Mouse (Mus musculus): Measurements from ENCODE around the gene Cmtm3. TPM values are rescaled to one million over a fixed set of nuclear protein-coding genes. Genes with fewer than 3 reads are reported as not detected.

The Cmtm3 gene
- polyA plus RNA-seq, 1 experiment from 2014 or later: 23.4 TPM

GRCm38 (mm10) chr8:104353186-104353585 lies 14.0 kb downstream of the Cmtm3 start:
- Histone ChIP-seq H3K4me3 (ENCODE audit: low read depth, low read length) (no peak overlapping the region), H3K4me1 (ENCODE audit: control insufficient read depth, insufficient read depth, low read length) (no peaks in the 10 kb centered on the region), H3K9me3 (ENCODE audit: control insufficient read depth, low read length) (no peaks in the 10 kb centered on the region), H3K27me3 (ENCODE audit: control insufficient read depth, insufficient read depth, low read length) (no peaks in the 10 kb centered on the region), H3K4me2 (ENCODE audit: low read depth, low read length) (no peak overlapping the region), H3K9ac (replicated peaks; ENCODE audit: low read depth, low read length) (no peak overlapping the region), H3K27ac (ENCODE audit: low read depth, low read length) (no peak overlapping the region), H3K36me3 (ENCODE audit: control insufficient read depth, insufficient read depth, low read length) (no peaks in the 10 kb centered on the region; the same call in none of the 2 replicates)
- WGBS: 67% methylated on average over 5 of the region's 5 CpGs
- ATAC-seq (ENCODE audit: low read depth): peak; percentile 63; the same call in 1 of the 2 replicates

DNA sequence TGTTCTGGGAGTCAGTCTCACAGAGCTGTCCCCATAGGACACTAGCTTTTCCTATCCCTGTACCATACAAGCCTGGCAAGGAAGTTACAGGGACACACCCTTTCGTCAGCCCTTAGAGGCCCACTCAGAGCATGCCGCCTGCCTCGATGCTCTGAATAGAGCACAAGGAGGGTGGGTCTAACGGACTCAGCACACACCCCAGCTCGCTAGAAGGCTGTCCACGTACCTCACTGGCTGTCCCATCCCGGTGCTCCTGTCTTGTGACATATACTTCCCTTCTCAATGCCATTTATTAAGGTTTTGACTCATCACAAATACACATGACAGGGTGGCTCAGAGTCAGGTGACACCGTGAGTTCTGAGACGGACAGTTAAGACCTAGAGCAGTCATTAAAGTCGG lies 15.3 kb downstream of the Cmtm3 start:
- Histone ChIP-seq H3K9me3 (ENCODE audit: control insufficient read depth, low read length) (no peaks in the 10 kb centered on the region), H3K27ac (ENCODE audit: low read depth, low read length) (no peak overlapping the region), H3K4me1 (ENCODE audit: control insufficient read depth, insufficient read depth, low read length) (no peaks in the 10 kb centered on the region), H3K9ac (replicated peaks; ENCODE audit: low read depth, low read length) (no peak overlapping the region), H3K4me2 (ENCODE audit: low read depth, low read length) (no peak overlapping the region), H3K36me3 (ENCODE audit: control insufficient read depth, insufficient read depth, low read length) (no peaks in the 10 kb centered on the region; the same call in none of the 2 replicates), H3K27me3 (ENCODE audit: control insufficient read depth, insufficient read depth, low read length) (no peaks in the 10 kb centered on the region), H3K4me3 (ENCODE audit: low read depth, low read length) (no peak overlapping the region)
- 92% methylated on average over 10 of the region's 10 CpGs for WGBS
- ATAC-seq (ENCODE audit: low read depth): no peak

- no peak for ATAC-seq (ENCODE audit: low read depth)
- H3K27ac ChIP-seq (ENCODE audit: low read depth, low read length): no peak overlapping the region
- WGBS: 86% methylated on average over 3 of the region's 3 CpGs
Observed at GRCm38 (mm10) chr8:104358637-104359036, 19.4 kb downstream of the Cmtm3 start.

DNA sequence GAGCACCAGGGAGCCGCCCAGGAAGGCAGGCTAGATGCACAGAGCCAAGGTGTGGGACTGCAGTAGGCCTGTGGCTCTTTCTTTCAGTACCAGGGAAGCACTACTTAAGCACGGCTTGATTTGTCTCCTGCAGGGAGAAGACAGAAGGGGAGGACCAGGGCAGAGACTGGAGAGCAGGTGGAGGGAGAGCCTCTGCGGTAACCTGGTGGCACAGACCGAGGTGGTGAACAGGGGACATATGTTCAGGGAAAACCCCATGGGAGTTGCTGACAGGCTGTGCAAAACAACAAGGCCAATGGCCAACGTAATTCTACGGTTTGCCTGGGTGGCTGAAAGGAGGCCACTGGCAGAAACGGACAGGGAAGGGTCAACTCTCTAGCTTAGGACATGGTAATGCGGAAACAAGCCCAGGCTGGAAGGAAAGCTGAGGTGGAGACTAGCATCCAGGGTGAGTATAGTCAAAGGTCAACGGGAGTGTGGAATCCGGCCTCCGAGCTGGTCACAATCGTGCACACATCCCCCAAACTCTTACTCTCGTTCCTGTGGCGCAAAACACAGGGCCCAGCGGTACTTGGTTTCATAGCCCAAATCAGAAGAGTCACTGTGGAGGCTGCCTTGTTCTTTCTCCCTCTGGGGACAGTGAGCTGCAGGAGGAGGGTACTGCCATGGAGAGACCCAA lies 20.7 kb downstream of the Cmtm3 start:
- no peak for ATAC-seq (ENCODE audit: low read depth)
- no peak overlapping the region for H3K4me2 ChIP-seq (ENCODE audit: low read depth, low read length)
- no peaks in the 10 kb centered on the region for H3K9me3 ChIP-seq (ENCODE audit: control insufficient read depth, low read length)
- H3K9ac ChIP-seq (replicated peaks; ENCODE audit: low read depth, low read length): no peak overlapping the region
- no peak overlapping the region for H3K4me3 ChIP-seq (ENCODE audit: low read depth, low read length)
- no peaks in the 10 kb centered on the region; the same call in none of the 2 replicates for H3K36me3 ChIP-seq (ENCODE audit: control insufficient read depth, insufficient read depth, low read length)
- WGBS: 75% methylated on average over 15 of the region's 15 CpGs
- no peaks in the 10 kb centered on the region for H3K4me1 ChIP-seq (ENCODE audit: control insufficient read depth, insufficient read depth, low read length)
- no peak overlapping the region for H3K27ac ChIP-seq (ENCODE audit: low read depth, low read length)
- H3K27me3 ChIP-seq (ENCODE audit: control insufficient read depth, insufficient read depth, low read length): no peaks in the 10 kb centered on the region

More at GRCm38 (mm10) chr8:104358637-104359036, 19.4 kb downstream of the Cmtm3 start:
- no peak overlapping the region for H3K9ac ChIP-seq (replicated peaks; ENCODE audit: low read depth, low read length)
- no peak overlapping the region for H3K4me2 ChIP-seq (ENCODE audit: low read depth, low read length)
- no peaks in the 10 kb centered on the region; the same call in none of the 2 replicates for H3K36me3 ChIP-seq (ENCODE audit: control insufficient read depth, insufficient read depth, low read length)
- no peaks in the 10 kb centered on the region for H3K9me3 ChIP-seq (ENCODE audit: control insufficient read depth, low read length)
- H3K27me3 ChIP-seq (ENCODE audit: control insufficient read depth, insufficient read depth, low read length): no peaks in the 10 kb centered on the region
- no peaks in the 10 kb centered on the region for H3K4me1 ChIP-seq (ENCODE audit: control insufficient read depth, insufficient read depth, low read length)
- no peak overlapping the region for H3K4me3 ChIP-seq (ENCODE audit: low read depth, low read length)

DNA sequence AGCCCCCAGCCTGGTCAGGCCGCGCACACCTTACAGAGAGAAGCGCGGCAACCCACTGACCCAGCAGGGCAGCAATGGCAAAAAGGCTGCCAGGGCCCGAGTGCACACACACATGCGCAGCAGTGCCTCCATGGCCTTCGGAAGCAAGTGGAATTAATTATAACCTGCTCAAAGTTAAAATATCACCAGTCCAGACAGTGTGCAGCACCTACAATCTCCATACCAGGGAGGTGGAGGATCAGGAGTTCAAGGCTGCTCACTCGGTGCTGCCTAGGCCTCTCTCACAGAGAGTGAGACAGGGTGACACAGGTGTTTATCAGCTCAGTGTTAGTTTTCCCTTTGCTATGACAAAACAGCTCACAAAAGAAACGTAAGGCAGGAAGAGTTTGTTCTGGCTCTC lies 26.5 kb downstream of the Cmtm3 start:
- WGBS: 90% methylated on average over 9 of the region's 9 CpGs
- Histone ChIP-seq H3K4me3 (ENCODE audit: low read depth, low read length) (no peak overlapping the region), H3K4me2 (ENCODE audit: low read depth, low read length) (no peak overlapping the region), H3K9me3 (ENCODE audit: control insufficient read depth, low read length) (no peaks in the 10 kb centered on the region), H3K36me3 (ENCODE audit: control insufficient read depth, insufficient read depth, low read length) (no peaks in the 10 kb centered on the region), H3K4me1 (ENCODE audit: control insufficient read depth, insufficient read depth, low read length) (0 out of 2 replicates have a peak, but pooled peaks cover 9% of the 10 kb centered on the region), H3K9ac (replicated peaks; ENCODE audit: low read depth, low read length) (no peak overlapping the region), H3K27me3 (ENCODE audit: control insufficient read depth, insufficient read depth, low read length) (no peaks in the 10 kb centered on the region), H3K27ac (ENCODE audit: low read depth, low read length) (no peak overlapping the region)
- ATAC-seq (ENCODE audit: low read depth): no peak

GRCm38 (mm10) chr8:104367398-104367797 lies 28.2 kb downstream of the Cmtm3 start:
- 18% methylated on average over 5 of the region's 5 CpGs for WGBS
- H3K9ac ChIP-seq (replicated peaks; ENCODE audit: low read depth, low read length): no peak overlapping the region
- no peak overlapping the region for H3K27ac ChIP-seq (ENCODE audit: low read depth, low read length)
- H3K27me3 ChIP-seq (ENCODE audit: control insufficient read depth, insufficient read depth, low read length): no peaks in the 10 kb centered on the region
- H3K9me3 ChIP-seq (ENCODE audit: control insufficient read depth, low read length): no peaks in the 10 kb centered on the region
- H3K36me3 ChIP-seq (ENCODE audit: control insufficient read depth, insufficient read depth, low read length): no peaks in the 10 kb centered on the region
- H3K4me1 ChIP-seq (ENCODE audit: control insufficient read depth, insufficient read depth, low read length): 0 out of 2 replicates have a peak, but pooled peaks cover 9% of the 10 kb centered on the region
- H3K4me3 ChIP-seq (ENCODE audit: low read depth, low read length): no peak overlapping the region
- H3K4me2 ChIP-seq (ENCODE audit: low read depth, low read length): no peak overlapping the region
- ATAC-seq (ENCODE audit: low read depth): peak; percentile 52; the same call in 1 of the 2 replicates

DNA sequence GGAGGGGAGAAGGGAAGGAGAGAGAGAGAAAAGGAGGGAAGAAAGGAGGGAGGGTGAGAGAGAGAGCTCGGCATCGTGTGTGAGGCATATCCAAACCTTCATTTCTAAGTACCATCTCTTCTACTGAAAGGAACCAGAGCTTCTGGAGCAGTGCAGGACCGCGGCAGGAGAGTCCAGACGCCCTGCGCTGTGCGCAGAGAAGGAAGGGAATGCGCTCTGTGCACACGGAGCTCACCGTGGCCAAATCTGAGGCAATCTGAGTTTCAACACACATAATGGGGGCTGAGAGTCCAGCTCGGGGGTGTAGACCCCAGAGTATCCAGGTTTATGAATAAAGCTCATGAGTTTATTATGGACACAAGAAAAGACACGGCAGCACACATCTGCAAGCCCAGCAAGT lies 30.4 kb downstream of the Cmtm3 start:
- H3K4me1 ChIP-seq (ENCODE audit: control insufficient read depth, insufficient read depth, low read length): 0 out of 2 replicates have a peak, but pooled peaks cover 9% of the 10 kb centered on the region
- no peak overlapping the region for H3K4me2 ChIP-seq (ENCODE audit: low read depth, low read length)
- no peak overlapping the region for H3K4me3 ChIP-seq (ENCODE audit: low read depth, low read length)
- H3K27me3 ChIP-seq (ENCODE audit: control insufficient read depth, insufficient read depth, low read length): no peaks in the 10 kb centered on the region
- ATAC-seq (ENCODE audit: low read depth): no peak
- no peak overlapping the region for H3K27ac ChIP-seq (ENCODE audit: low read depth, low read length)
- H3K36me3 ChIP-seq (ENCODE audit: control insufficient read depth, insufficient read depth, low read length): no peaks in the 10 kb centered on the region
- H3K9me3 ChIP-seq (ENCODE audit: control insufficient read depth, low read length): no peaks in the 10 kb centered on the region
- no peak overlapping the region for H3K9ac ChIP-seq (replicated peaks; ENCODE audit: low read depth, low read length)
- WGBS: 82% methylated on average over 12 of the region's 12 CpGs

GRCm38 (mm10) chr8:104370071-104370470 lies 30.9 kb downstream of the Cmtm3 start:
- Histone ChIP-seq H3K9me3 (ENCODE audit: control insufficient read depth, low read length) (no peaks in the 10 kb centered on the region), H3K4me3 (ENCODE audit: low read depth, low read length) (no peak overlapping the region), H3K9ac (replicated peaks; ENCODE audit: low read depth, low read length) (no peak overlapping the region), H3K27me3 (ENCODE audit: control insufficient read depth, insufficient read depth, low read length) (no peaks in the 10 kb centered on the region), H3K4me2 (ENCODE audit: low read depth, low read length) (no peak overlapping the region), H3K36me3 (ENCODE audit: control insufficient read depth, insufficient read depth, low read length) (no peaks in the 10 kb centered on the region), H3K27ac (ENCODE audit: low read depth, low read length) (no peak overlapping the region), H3K4me1 (ENCODE audit: control insufficient read depth, insufficient read depth, low read length) (peaks cover 13% of the 10 kb centered on the region; the same call in 1 of the 2 replicates)
- no peak for ATAC-seq (ENCODE audit: low read depth)
- 57% methylated on average over 6 of the region's 6 CpGs for WGBS

DNA sequence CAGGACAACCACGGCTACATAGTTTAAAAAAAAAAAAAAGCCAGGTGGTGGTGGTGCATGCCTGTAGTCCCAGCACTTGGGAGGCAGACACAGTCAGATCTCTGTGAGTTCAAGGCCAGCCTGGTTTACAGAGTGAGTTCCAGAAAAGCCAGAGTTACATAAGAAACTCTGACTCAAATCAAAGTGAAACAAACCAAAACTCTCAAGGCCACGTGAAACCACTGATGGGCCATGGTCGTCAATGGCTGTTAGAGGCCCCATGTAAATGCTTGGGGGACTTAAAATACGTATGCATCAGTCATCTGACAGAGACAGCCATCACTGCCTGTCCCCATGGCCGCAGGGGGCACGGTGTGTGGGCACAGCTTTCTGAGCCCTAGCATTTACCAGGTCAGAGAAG lies 31.9 kb downstream of the Cmtm3 start:
- Histone ChIP-seq H3K4me3 (ENCODE audit: low read depth, low read length) (no peak overlapping the region), H3K36me3 (ENCODE audit: control insufficient read depth, insufficient read depth, low read length) (no peaks in the 10 kb centered on the region), H3K9ac (replicated peaks; ENCODE audit: low read depth, low read length) (no peak overlapping the region), H3K27me3 (ENCODE audit: control insufficient read depth, insufficient read depth, low read length) (no peaks in the 10 kb centered on the region), H3K4me2 (ENCODE audit: low read depth, low read length) (no peak overlapping the region), H3K4me1 (ENCODE audit: control insufficient read depth, insufficient read depth, low read length) (peaks cover 19% of the 10 kb centered on the region; the same call in 1 of the 2 replicates), H3K9me3 (ENCODE audit: control insufficient read depth, low read length) (no peaks in the 10 kb centered on the region), H3K27ac (ENCODE audit: low read depth, low read length) (no peak overlapping the region)
- WGBS: 89% methylated on average over 6 of the region's 6 CpGs
- ATAC-seq (ENCODE audit: low read depth): no peak

Measured in neural tube, embryonic 14.5 days (tissue).